Mouse (Mus musculus) ES-Bruce4 (cell line): ENCODE data around the gene Crtam. TPM values are rescaled to one million over a fixed set of nuclear protein-coding genes. Genes with fewer than 3 reads are reported as not detected.

Experiments
- H3K27ac ChIP-seq: 2 replicates; pipeline ENCODE4 v1.5.1; 2012; ENCODE audit warnings: low read length, inconsistent platforms; ENCODE audit not compliant: insufficient read depth
- H3K27me3 ChIP-seq: 2 replicates; pipeline ENCODE4 v1.6.1; 2012; ENCODE audit warnings: mild to moderate bottlenecking, low read length, inconsistent platforms; ENCODE audit not compliant: control insufficient read depth, poor library complexity, insufficient read depth, severe bottlenecking
- H3K36me3 ChIP-seq: 2 replicates; pipeline ENCODE4 v1.6.1; 2012; ENCODE audit warnings: inconsistent platforms, mild to moderate bottlenecking, low read length, moderate library complexity; ENCODE audit not compliant: control insufficient read depth, poor library complexity, insufficient read depth, severe bottlenecking
- H3K4me1 ChIP-seq: one replicate; pipeline ENCODE4 v1.8.1; 2011; ENCODE audit warnings: low read length; ENCODE audit not compliant: control insufficient read depth, insufficient read depth
- H3K4me3 ChIP-seq: 2 replicates; pipeline ENCODE4 v1.5.1; 2011; ENCODE audit warnings: low read depth, mild to moderate bottlenecking, low read length
- H3K9ac ChIP-seq: 2 replicates; pipeline ENCODE4 v1.6.1; 2012; ENCODE audit warnings: low read depth, mild to moderate bottlenecking, inconsistent platforms; ENCODE audit not compliant: poor library complexity, severe bottlenecking
- H3K9me3 ChIP-seq: replicated peaks from 2 replicates; pipeline ENCODE4 v1.6.1; 2012; ENCODE audit warnings: mild to moderate bottlenecking, low read length, inconsistent platforms; ENCODE audit not compliant: control insufficient read depth, poor library complexity, insufficient read depth, severe bottlenecking
- CTCF ChIP-seq: IDR thresholded peaks from one replicate; pipeline ENCODE4 v1.8.1; 2011; ENCODE audit warnings: low read depth, low read length
- EP300 ChIP-seq: IDR thresholded peaks from 2 replicates; pipeline ENCODE4 v1.6.1; 2011; ENCODE audit warnings: low read depth, low read length; ENCODE audit not compliant: insufficient read depth
- POLR2A ChIP-seq: IDR thresholded peaks from one replicate; pipeline ENCODE4 v1.8.1; 2011; ENCODE audit warnings: low read length; ENCODE audit not compliant: insufficient read depth
- polyA plus RNA-seq: library from polyadenylated mRNA; stranded (reverse); fragments of >200 nt; gene quantifications from 2 replicates; pipeline ENCODE4 v1.2.4, GENCODE M21; 2011; ENCODE audit warnings: low read depth; ENCODE audit not compliant: missing spikeins, insufficient read depth, insufficient read length

Gene Crtam
- polyA plus RNA-seq, 1 experiment = not detected

GRCm38 (mm10) chr9:41048820-41049219 is 44.4 kb upstream of the Crtam start:
- Histone ChIP-seq H3K9me3 (no peaks in the 10 kb centered on the region), H3K4me3 (no peak overlapping the region), H3K4me1 (no peaks in the 10 kb centered on the region), H3K36me3 (no peaks in the 10 kb centered on the region), H3K27me3 (no peaks in the 10 kb centered on the region), H3K9ac (no peak overlapping the region), H3K27ac (no peak overlapping the region)
- TF ChIP-seq EP300 (no peak), POLR2A (no peak), CTCF (no peak)

- TF ChIP-seq CTCF (no peak), POLR2A (no peak), EP300 (no peak)
- no peaks in the 10 kb centered on the region for H3K4me1 ChIP-seq
- no peaks in the 10 kb centered on the region for H3K36me3 ChIP-seq
- no peak overlapping the region for H3K27ac ChIP-seq
- H3K27me3 ChIP-seq = no peaks in the 10 kb centered on the region
- no peaks in the 10 kb centered on the region for H3K9me3 ChIP-seq
- H3K4me3 ChIP-seq = no peak overlapping the region
- no peak overlapping the region for H3K9ac ChIP-seq
Observed at GRCm38 (mm10) chr9:41048216-41048615, 43.8 kb upstream of the Crtam start.

GRCm38 (mm10) chr9:41047654-41048053 is 43.2 kb upstream of the Crtam start:
- Histone ChIP-seq H3K36me3 (no peaks in the 10 kb centered on the region), H3K9me3 (no peaks in the 10 kb centered on the region), H3K27me3 (no peaks in the 10 kb centered on the region), H3K27ac (no peak overlapping the region), H3K4me1 (no peaks in the 10 kb centered on the region), H3K4me3 (no peak overlapping the region), H3K9ac (no peak overlapping the region)
- TF ChIP-seq CTCF (no peak), EP300 (no peak), POLR2A (no peak)

GRCm38 (mm10) chr9:41044626-41045025 is 40.2 kb upstream of the Crtam start:
- no peaks in the 10 kb centered on the region for H3K9me3 ChIP-seq
- TF ChIP-seq EP300 (no peak), CTCF (peak; percentile 36), POLR2A (no peak)
- no peaks in the 10 kb centered on the region for H3K27me3 ChIP-seq
- H3K4me3 ChIP-seq = no peak overlapping the region
- H3K4me1 ChIP-seq = no peaks in the 10 kb centered on the region
- H3K36me3 ChIP-seq = no peaks in the 10 kb centered on the region
- no peak overlapping the region for H3K9ac ChIP-seq
- no peak overlapping the region for H3K27ac ChIP-seq

- H3K4me3 ChIP-seq = no peak overlapping the region
- no peak for TF ChIP-seq POLR2A
- no peak for TF ChIP-seq CTCF
- no peak for TF ChIP-seq EP300
- H3K9me3 ChIP-seq = no peaks in the 10 kb centered on the region
- no peak overlapping the region for H3K27ac ChIP-seq
- H3K9ac ChIP-seq = no peak overlapping the region
- H3K4me1 ChIP-seq = no peaks in the 10 kb centered on the region
- no peaks in the 10 kb centered on the region for H3K36me3 ChIP-seq
- no peaks in the 10 kb centered on the region for H3K27me3 ChIP-seq
Observed at GRCm38 (mm10) chr9:41043641-41044040, 39.2 kb upstream of the Crtam start.

GRCm38 (mm10) chr9:41041404-41041803 is 37.0 kb upstream of the Crtam start:
- Histone ChIP-seq H3K9ac (no peak overlapping the region), H3K4me3 (no peak overlapping the region), H3K36me3 (no peaks in the 10 kb centered on the region), H3K27ac (no peak overlapping the region), H3K9me3 (no peaks in the 10 kb centered on the region), H3K27me3 (no peaks in the 10 kb centered on the region), H3K4me1 (no peaks in the 10 kb centered on the region)
- TF ChIP-seq POLR2A = no peak
- TF ChIP-seq EP300 = no peak
- no peak for TF ChIP-seq CTCF
